10 mouse cellular contexts compared by ENCODE assay signal in the genomic region with DNA sequence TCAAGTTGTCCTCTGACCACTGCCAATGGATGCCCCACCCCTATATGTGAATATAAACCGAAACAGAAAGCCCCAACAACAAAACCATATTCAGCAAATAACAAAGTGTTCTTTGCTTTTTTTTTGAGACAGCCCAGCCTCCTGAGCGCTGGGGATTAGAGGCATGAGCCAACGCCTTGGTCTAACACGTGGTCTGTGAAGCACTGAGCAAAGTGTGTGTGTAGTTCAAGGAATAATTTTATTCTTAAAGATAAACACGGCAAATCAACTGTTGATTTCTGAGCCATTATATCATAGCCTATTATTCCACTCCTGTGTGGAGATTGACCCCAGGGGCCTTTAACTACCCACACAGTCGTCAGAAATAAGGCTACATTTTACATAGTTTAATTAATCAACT. TPM values are rescaled to one million over a fixed set of nuclear protein-coding genes. Genes with fewer than 3 reads are reported as not detected.
DNase-seq lines count a peak whose midpoint lies in the region; ATAC-seq and TF ChIP-seq lines count a peak whose summit lies in the region.
"Had no signal": no experiment of that assay in that cellular context is flagged by ENCODE, and none has a peak within 500 bp of the region (broad histone marks: within the 10 kb centered on the region; RNA-seq: fewer than 3 reads in every experiment).

No protein-coding gene starts in this region.

- H3K4me3 ChIP-seq in erythroblast, embryonic 14.5 days (replicated peaks): peak overlapping the region; percentile 89
- peak overlapping the region; percentile 82 for H3K4me3 ChIP-seq in C2C12 (ENCODE audit: insufficient read depth, poor library complexity, severe bottlenecking)
- peak overlapping the region; percentile 78 for H3K4me3 ChIP-seq in forebrain, embryonic 13.5 days
- H3K4me3 ChIP-seq in liver, embryonic 16.5 days (ENCODE audit: low read depth, low read length): peak overlapping the region; percentile 90

- peaks cover 42% of the 10 kb centered on the region for H3K36me3 ChIP-seq in erythroblast, embryonic 14.5 days (ENCODE audit: control insufficient read depth)
- peaks cover 51% of the 10 kb centered on the region for H3K36me3 ChIP-seq in C2C12 (ENCODE audit: control insufficient read depth, insufficient read depth)
- peaks cover 28% of the 10 kb centered on the region for H3K36me3 ChIP-seq in forebrain, embryonic 13.5 days (ENCODE audit: poor library complexity, severe bottlenecking)
- peaks cover 24% of the 10 kb centered on the region for H3K36me3 ChIP-seq in liver, embryonic 16.5 days (ENCODE audit: control insufficient read depth, insufficient read depth)

- TF ChIP-seq CTCF in C2C12 (IDR thresholded peaks at IDR 0.05; ENCODE audit: control insufficient read depth, insufficient read depth, insufficient read length): no peak

- H3ac ChIP-seq in C2C12 (ENCODE audit: control insufficient read depth, insufficient read length, low read depth): no peak overlapping the region

- H3K27ac ChIP-seq in forebrain, embryonic 13.5 days: no peak overlapping the region
- no peak overlapping the region; the same call in 1 of the 2 replicates for H3K27ac ChIP-seq in liver, embryonic 16.5 days (ENCODE audit: low read length)

- H3K4me2 ChIP-seq in forebrain, embryonic 13.5 days: peak overlapping the region; percentile 75
- peak overlapping the region; percentile 69 for H3K4me2 ChIP-seq in liver, embryonic 16.5 days (ENCODE audit: low read depth, low read length)

- H3K79me3 ChIP-seq in C2C12 (ENCODE audit: low read depth): peaks cover 60% of the 10 kb centered on the region

- H3K9ac ChIP-seq in forebrain, embryonic 13.5 days: no peak overlapping the region; the same call in 1 of the 2 replicates
- H3K9ac ChIP-seq in liver, embryonic 16.5 days (ENCODE audit: low read depth, low read length): no peak overlapping the region

- peaks cover 9% of the 10 kb centered on the region for H3K9me3 ChIP-seq in erythroblast, embryonic 14.5 days (ENCODE audit: control insufficient read depth, low read length)
- H3K9me3 ChIP-seq in forebrain, embryonic 13.5 days (replicated peaks): no peaks in the 10 kb centered on the region
- no peaks in the 10 kb centered on the region for H3K9me3 ChIP-seq in liver, embryonic 16.5 days (replicated peaks; ENCODE audit: control insufficient read depth, low read length)

- peaks cover 5% of the 10 kb centered on the region for H3K27me3 ChIP-seq in erythroblast, embryonic 14.5 days (ENCODE audit: control insufficient read depth)
- no peaks in the 10 kb centered on the region for H3K27me3 ChIP-seq in C2C12 (ENCODE audit: control insufficient read depth, insufficient read depth, insufficient read length)
- no peaks in the 10 kb centered on the region; the same call in 1 of the 2 replicates for H3K27me3 ChIP-seq in forebrain, embryonic 13.5 days
- no peaks in the 10 kb centered on the region for H3K27me3 ChIP-seq in liver, embryonic 16.5 days (ENCODE audit: control insufficient read depth, insufficient read depth, low read depth, low read length)

- WGBS in forebrain, embryonic 13.5 days: 65% methylated on average over 6 of the region's 6 CpGs
- WGBS in liver, embryonic 16.5 days (ENCODE audit: insufficient replicate concordance): 67% methylated on average over 6 of the region's 6 CpGs

- H3K4me1 ChIP-seq in erythroblast, embryonic 14.5 days (ENCODE audit: control insufficient read depth): peaks cover 59% of the 10 kb centered on the region
- H3K4me1 ChIP-seq in forebrain, embryonic 13.5 days: peaks cover 30% of the 10 kb centered on the region
- peaks cover 24% of the 10 kb centered on the region for H3K4me1 ChIP-seq in liver, embryonic 16.5 days (ENCODE audit: control insufficient read depth, low read depth, low read length)

- peaks cover 66% of the 10 kb centered on the region for H3K79me2 ChIP-seq in C2C12 (ENCODE audit: control insufficient read depth, insufficient read depth)

- ATAC-seq in erythroblast, adult 5-6 weeks (replicated peaks; ENCODE audit: low FRiP score, poor library complexity, severe bottlenecking): no peak
- ATAC-seq in forebrain, embryonic 13.5 days: no peak
- no peak for ATAC-seq in liver, embryonic 16.5 days (ENCODE audit: low read depth)

- DNase-seq in cerebellum, postnatal 10 days: no peak
- DNase-seq in left cerebral cortex, adult 11 months (ENCODE audit: low spot score): no peak
- DNase-seq in ovary, postnatal 36 days (ENCODE audit: low spot score): no peak
- DNase-seq: thymus, postnatal 25 days had no signal

TF ChIP-seq in C2C12, 6 proteins besides CTCF, POLR2A, EP300 and RAD21:
- TF ChIP-seq CEBPB (IDR thresholded peaks at IDR 0.05; ENCODE audit: low read depth): no peak
- no peak for TF ChIP-seq FOSL1 (IDR thresholded peaks at IDR 0.05; ENCODE audit: insufficient read depth, low read length, poor library complexity, severe bottlenecking)
- no peak for TF ChIP-seq USF1 (IDR thresholded peaks at IDR 0.05; ENCODE audit: low read depth)
- TF ChIP-seq MYOG (IDR thresholded peaks at IDR 0.05; ENCODE audit: control insufficient read depth, extremely low read depth, insufficient read length): no peak
- no peak for TF ChIP-seq MAX (IDR thresholded peaks at IDR 0.05)
- TF ChIP-seq MYOD1 (IDR thresholded peaks at IDR 0.05; ENCODE audit: control insufficient read depth, insufficient read length, low read depth): no peak
TF ChIP-seq in C2C12: peak in this region for 0.

RNA-seq across cellular contexts. Expression of gene Txn1, which starts 1.6 kb away (rescaled TPM):
- polyA plus RNA-seq in erythroblast, embryonic 14.5 days (2012): 2.1 and 2.8 TPM in 2 replicates
- total RNA-seq in erythroblast, adult 5-6 weeks (2015; ENCODE audit: low replicate concordance): 135 and 150 TPM in 2 replicates
- total RNA-seq in erythroblast, adult 5-6 weeks (2017; ENCODE audit: low replicate concordance): 38.0 and 69.0 TPM in 2 replicates
- polyA plus RNA-seq in C2C12 (2012; fragmentation: generic; extraction: Trizol): 623 TPM
- 358 and 382 TPM in 2 replicates for polyA plus RNA-seq in forebrain, embryonic 13.5 days (2015; fragmentation: Nextera tagmentation; extraction: Ambion mirVana)
- polyA plus RNA-seq in liver, embryonic 16.5 days (2015; fragmentation: Nextera tagmentation; extraction: Ambion mirVana): 187 and 207 TPM in 2 replicates

RNA-seq across cellular contexts. Expression of gene D630039A03Rik, which starts 38.5 kb away (rescaled TPM):
- not detected in 2 replicates for polyA plus RNA-seq in erythroblast, embryonic 14.5 days (2012)
- 0.42 TPM in 1 of 2 replicates, not detected in the other for total RNA-seq in erythroblast, adult 5-6 weeks (2015; ENCODE audit: low replicate concordance)
- 0.51 TPM in 1 of 2 replicates, not detected in the other for total RNA-seq in erythroblast, adult 5-6 weeks (2017; ENCODE audit: low replicate concordance)
- 0.01 TPM for polyA plus RNA-seq in C2C12 (2012; fragmentation: generic; extraction: Trizol)
- polyA plus RNA-seq in forebrain, embryonic 13.5 days (2015; fragmentation: Nextera tagmentation; extraction: Ambion mirVana): 0.08 TPM in 1 of 2 replicates, not detected in the other
- 0.16 and 0.27 TPM in 2 replicates for polyA plus RNA-seq in liver, embryonic 16.5 days (2015; fragmentation: Nextera tagmentation; extraction: Ambion mirVana)
- total RNA-seq: common myeloid progenitor, adult 5-6 weeks had no signal

RNA-seq across cellular contexts. Expression of gene Txndc8, which starts 54.3 kb away (rescaled TPM):
- polyA plus RNA-seq in erythroblast, embryonic 14.5 days (2012): not detected in 2 replicates
- total RNA-seq in erythroblast, adult 5-6 weeks (2015; ENCODE audit: low replicate concordance): not detected in 2 replicates
- total RNA-seq in erythroblast, adult 5-6 weeks (2017; ENCODE audit: low replicate concordance): not detected in 2 replicates
- polyA plus RNA-seq in C2C12 (2012; fragmentation: generic; extraction: Trizol): not detected
- polyA plus RNA-seq in forebrain, embryonic 13.5 days (2015; fragmentation: Nextera tagmentation; extraction: Ambion mirVana): not detected in 2 replicates
- not detected in 2 replicates for polyA plus RNA-seq in liver, embryonic 16.5 days (2015; fragmentation: Nextera tagmentation; extraction: Ambion mirVana)
- total RNA-seq: common myeloid progenitor, adult 5-6 weeks had no signal

Comparison
In these comparisons a context has a peak if more than half of its experiments do, and no peak if none do; other contexts are left out.
1. RNA of gene Txn1, which starts 1.6 kb away (polyA plus RNA-seq): 623 TPM in C2C12 (single experiment), 358 to 382 TPM in forebrain, embryonic 13.5 days and 187 to 207 TPM in liver, embryonic 16.5 days; 2.1 to 2.8 TPM in erythroblast, embryonic 14.5 days; every median in the first group is over 10 times any median in the second.
2. Peak in every context shown above with its lines, with median percentiles within 50 percentile points of each other: H3K4me3 ChIP-seq.